Mouse (Mus musculus): Measurements from ENCODE around the gene Fam71b. TPM values are rescaled to one million over a fixed set of nuclear protein-coding genes. Genes with fewer than 3 reads are reported as not detected.

Gene Fam71b
- polyA plus RNA-seq, 1 experiment, result not detected

- no peak for DNase-seq (ENCODE audit: low spot score)
Observed at GRCm38 (mm10) chr11:46431129-46431528, 34.8 kb downstream of the Fam71b start.

- no peak for DNase-seq (ENCODE audit: low spot score)
Observed at GRCm38 (mm10) chr11:46435363-46435762, 39.0 kb downstream of the Fam71b start.

GRCm38 (mm10) chr11:46436760-46437458, 40.5 kb downstream of the Fam71b start, which contains the start of gene Med7:
Med7 (plus strand) TSS chr11:46436925.
- peak; percentile 78 for DNase-seq (ENCODE audit: low spot score)

- no peak for DNase-seq (ENCODE audit: low spot score)
Observed at GRCm38 (mm10) chr11:46437459-46438000, 41.2 kb downstream of the Fam71b start.

- no peak for DNase-seq (ENCODE audit: low spot score)
Observed at GRCm38 (mm10) chr11:46439005-46439543, 42.7 kb downstream of the Fam71b start.

- no peak for DNase-seq (ENCODE audit: low spot score)
Observed at GRCm38 (mm10) chr11:46441774-46442173, 45.4 kb downstream of the Fam71b start.

DNA sequence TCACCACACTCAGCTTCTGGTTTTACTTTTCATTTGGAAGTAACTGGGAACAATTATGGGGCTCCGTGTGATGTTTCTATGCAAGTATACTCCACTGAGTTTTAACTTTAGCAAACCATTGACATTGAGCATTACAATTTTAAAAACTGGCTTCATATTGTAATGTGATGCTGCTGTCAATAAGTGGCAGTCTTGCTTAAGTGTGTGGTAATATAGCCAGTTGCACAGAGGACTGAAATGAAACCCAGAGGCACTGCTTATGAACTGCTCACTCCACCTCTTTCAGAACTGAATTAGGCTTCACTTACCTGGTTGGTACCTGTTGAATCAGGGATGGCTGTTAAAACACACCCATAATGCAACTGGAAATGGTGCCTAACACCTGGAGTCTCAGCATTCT, 46.8 kb downstream of the Fam71b start:
- DNase-seq (ENCODE audit: low spot score), result no peak

GRCm38 (mm10) chr11:46443979-46444378, 47.6 kb downstream of the Fam71b start:
- DNase-seq (ENCODE audit: low spot score), result no peak

DNA sequence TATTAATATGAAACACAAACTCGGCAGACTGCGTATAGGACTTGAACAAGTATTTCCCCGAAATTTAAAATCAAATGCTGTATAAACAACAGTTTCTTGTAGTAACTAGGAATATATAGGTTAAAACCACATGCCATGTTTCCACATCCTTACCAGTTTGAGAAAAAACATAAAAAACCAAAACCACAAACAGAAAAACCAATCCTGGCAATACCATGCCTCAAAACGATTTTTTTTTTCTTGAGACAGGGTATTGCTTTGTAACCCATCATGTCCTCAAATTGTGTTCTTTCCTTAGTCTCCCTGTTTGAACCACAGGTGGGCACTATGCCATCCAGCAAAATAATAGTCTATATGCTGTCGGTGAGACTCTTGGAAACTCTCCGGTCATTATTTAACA, 49.8 kb downstream of the Fam71b start:
- no peak for DNase-seq (ENCODE audit: low spot score)

GRCm38 (mm10) chr11:46447644-46448484, 51.5 kb downstream of the Fam71b start:
- DNase-seq (ENCODE audit: low spot score), result no peak

- DNase-seq (ENCODE audit: low spot score), result no peak
Observed at GRCm38 (mm10) chr11:46449461-46450080, 53.2 kb downstream of the Fam71b start.

DNA sequence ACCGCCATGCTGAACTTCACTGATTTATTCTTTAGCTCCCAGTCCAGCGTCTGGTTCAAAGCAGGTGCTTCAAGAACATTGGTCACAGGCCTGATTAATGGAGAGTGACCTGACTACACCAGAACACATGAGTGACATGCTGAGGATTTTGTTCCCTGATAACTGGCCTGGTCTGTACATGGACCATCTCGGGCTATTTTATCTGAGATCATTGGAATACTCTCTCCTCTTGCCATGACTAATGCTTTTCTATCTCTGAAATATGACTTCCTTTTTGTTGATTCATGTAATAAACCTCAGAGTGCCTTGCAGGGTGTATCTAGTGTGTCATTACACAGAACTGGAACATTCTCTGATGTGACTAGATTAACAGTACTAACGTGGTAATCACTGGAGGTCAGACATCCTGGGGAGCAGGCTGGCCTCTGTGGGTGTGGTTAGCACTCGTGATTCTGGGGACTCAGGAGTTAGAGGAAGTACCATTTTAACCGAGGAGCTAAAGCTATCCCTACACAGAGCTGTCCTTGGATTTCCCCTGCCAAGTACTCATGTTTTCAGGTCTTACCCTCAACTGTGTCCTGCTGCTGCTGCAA, 58.2 kb downstream of the Fam71b start, which contains the start of gene Havcr2:
Gene Havcr2, plus strand, starts transcription at position 483 of the 593 bp plus-strand sequence.
- DNase-seq (ENCODE audit: low spot score), result no peak

Other genes starting within 250 kb of the Fam71b start
- 40.3 and 48.3 TPM in 2 replicates for gene Nipal4, start 230.1 kb upstream of the Fam71b start, polyA plus RNA-seq (2012; rRNA removed)
- 0.07 TPM in 2 replicates for gene Fndc9, start 161.0 kb upstream of the Fam71b start, polyA plus RNA-seq (2012; rRNA removed)
- gene Cyfip2, start 83.7 kb upstream of the Fam71b start, polyA plus RNA-seq (2012; rRNA removed), result 5.1 and 8.1 TPM in 2 replicates
- gene Itk, start 7.0 kb upstream of the Fam71b start, polyA plus RNA-seq (2012; rRNA removed), result 0.47 and 0.65 TPM in 2 replicates
- 37.6 and 38.1 TPM in 2 replicates for gene Med7, start 40.4 kb downstream of the Fam71b start, polyA plus RNA-seq (2012; rRNA removed)
- gene Havcr2, start 58.4 kb downstream of the Fam71b start, polyA plus RNA-seq (2012; rRNA removed), result 0.37 and 0.46 TPM in 2 replicates
- not detected in 2 replicates for gene Gm12169, start 127.7 kb downstream of the Fam71b start, polyA plus RNA-seq (2012; rRNA removed)
- not detected in 2 replicates for gene BC053393, start 175.0 kb downstream of the Fam71b start, polyA plus RNA-seq (2012; rRNA removed)
- not detected in 2 replicates for gene Dppa1, start 232.7 kb downstream of the Fam71b start, polyA plus RNA-seq (2012; rRNA removed)

Data from urinary bladder, adult 2 months (tissue).